Mouse (Mus musculus): ENCODE measurements around the gene Gadd45gip1.
A peak's percentile ranks its signal among the peaks of the same experiment; 100 is the strongest.

Gene Gadd45gip1

GRCm38 (mm10) chr8:84847684-84848435, 16.5 kb downstream of the Gadd45gip1 start:
- DNase-seq (ENCODE audit: low read depth): peak; percentile 99

GRCm38 (mm10) chr8:84856434-84856833, 25.1 kb downstream of the Gadd45gip1 start:
- no peak for DNase-seq (ENCODE audit: low read depth)

GRCm38 (mm10) chr8:84856864-84857441, 25.6 kb downstream of the Gadd45gip1 start, which contains the start of gene Farsa:
TSS of gene Farsa (plus strand) at chr8:84856989.
- peak; percentile 96 for DNase-seq (ENCODE audit: low read depth)

- DNase-seq (ENCODE audit: low read depth): peak; percentile 90
Observed at GRCm38 (mm10) chr8:84871376-84872308, 40.3 kb downstream of the Gadd45gip1 start, which contains the start of gene Syce2. TSS of gene Syce2 (plus strand) at chr8:84872111.

GRCm38 (mm10) chr8:84872309-84872965, 41.1 kb downstream of the Gadd45gip1 start:
- DNase-seq (ENCODE audit: low read depth): peak; percentile 64

GRCm38 (mm10) chr8:84873016-84873415, 41.7 kb downstream of the Gadd45gip1 start:
- DNase-seq (ENCODE audit: low read depth): no peak

GRCm38 (mm10) chr8:84874339-84874738, 43.0 kb downstream of the Gadd45gip1 start:
- no peak for DNase-seq (ENCODE audit: low read depth)

- no peak for DNase-seq (ENCODE audit: low read depth)
Observed at GRCm38 (mm10) chr8:84877297-84878035, 46.1 kb downstream of the Gadd45gip1 start.

GRCm38 (mm10) chr8:84878915-84879314, 47.6 kb downstream of the Gadd45gip1 start:
- no peak for DNase-seq (ENCODE audit: low read depth)

GRCm38 (mm10) chr8:84884728-84885127, 53.4 kb downstream of the Gadd45gip1 start:
- no peak for DNase-seq (ENCODE audit: low read depth)
